Mouse (Mus musculus) forebrain, embryonic 13.5 days (tissue): ENCODE data around the gene Ttc13. TPM values are rescaled to one million over a fixed set of nuclear protein-coding genes. Genes with fewer than 3 reads are reported as not detected.
A peak's percentile ranks its signal among the peaks of the same experiment; 100 is the strongest.

ENCODE experiments used
- ATAC-seq: fragments of 200-750 bp; cut with Nextera tagmentation; 2 replicates; pipeline ENCODE4 v1.8.0; 2017
- H3K27ac ChIP-seq: fragments of 300-500 bp; sonication (generic); 2 replicates; pipeline ENCODE4 v1.5.1; 2015; ENCODE audit warnings: inconsistent platforms, mild to moderate bottlenecking, moderate library complexity
- H3K27me3 ChIP-seq: fragments of 300-500 bp; sonication (generic); 2 replicates; pipeline ENCODE4 v1.6.1; 2015; ENCODE audit warnings: mild to moderate bottlenecking, inconsistent platforms
- H3K36me3 ChIP-seq: fragments of 300-500 bp; sonication (generic); 2 replicates; pipeline ENCODE4 v1.6.1; 2015; ENCODE audit warnings: mild to moderate bottlenecking, inconsistent platforms; ENCODE audit not compliant: poor library complexity, severe bottlenecking
- H3K4me1 ChIP-seq: fragments of 300-500 bp; sonication (generic); 2 replicates; pipeline ENCODE4 v1.6.1; 2015; ENCODE audit warnings: inconsistent platforms
- H3K4me2 ChIP-seq: fragments of 300-500 bp; sonication (generic); 2 replicates; pipeline ENCODE4 v1.6.1; 2015; ENCODE audit warnings: inconsistent platforms, mild to moderate bottlenecking, moderate library complexity
- H3K4me3 ChIP-seq: fragments of 300-500 bp; sonication (generic); 2 replicates; pipeline ENCODE4 v1.5.1; 2015; ENCODE audit warnings: mild to moderate bottlenecking, inconsistent platforms
- H3K9ac ChIP-seq: fragments of 300-500 bp; sonication (generic); 2 replicates; pipeline ENCODE4 v1.6.1; 2015; ENCODE audit warnings: mild to moderate bottlenecking, inconsistent platforms
- H3K9me3 ChIP-seq: fragments of 300-500 bp; sonication (generic); replicated peaks from 2 replicates; pipeline ENCODE4 v1.6.1; 2016; ENCODE audit warnings: inconsistent platforms
- WGBS: fragments of 180-500 bp; shearing (Covaris S2); methylation state at CpG from one replicate; pipeline ENCODE4 v1.1.7; 2015; 5-methylcytosine and 5-hydroxymethylcytosine counted together
- polyA plus RNA-seq: library from polyadenylated mRNA; unstranded; fragments of >200 nt; fragmentation: Nextera tagmentation; extraction: Ambion mirVana; gene quantifications from 2 replicates; pipeline ENCODE4 v1.2.1, GENCODE M21; 2015

Gene Ttc13
- 48.4 and 54.8 TPM in 2 replicates for polyA plus RNA-seq

DNA sequence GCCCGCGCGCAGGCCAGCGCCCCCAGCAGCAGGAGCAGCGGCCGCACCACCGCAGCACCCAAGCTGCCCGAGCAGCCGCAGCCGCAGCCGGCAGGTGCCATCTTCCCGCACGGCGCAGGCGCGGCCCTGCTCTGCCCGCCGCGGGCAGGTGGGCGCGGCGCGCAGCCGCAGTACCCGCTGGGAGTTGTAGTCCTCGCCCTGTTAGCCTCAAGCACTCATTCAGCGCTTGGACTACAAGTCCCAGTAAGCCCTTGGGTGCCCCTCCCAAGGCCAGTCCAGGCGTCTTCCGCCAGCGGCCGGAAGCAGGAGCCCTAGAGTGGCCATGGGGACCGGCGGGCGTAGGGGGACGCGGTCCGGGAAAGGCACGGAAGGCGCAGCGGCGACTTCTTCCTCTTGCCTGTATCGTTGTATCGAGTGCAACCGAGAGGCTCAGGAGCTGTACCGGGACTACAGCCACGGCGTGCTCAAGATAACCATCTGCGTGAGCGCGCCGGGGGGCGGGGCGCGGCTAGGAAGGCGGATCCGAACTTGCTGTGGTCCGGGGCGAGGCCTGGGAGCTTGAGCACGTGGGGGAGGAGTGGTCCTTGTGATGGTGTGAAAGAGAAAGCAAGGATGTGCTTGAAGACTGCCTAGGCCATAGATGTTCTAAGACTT, at the start of gene Ttc13, which contains the start of gene Arv1:
Ttc13 (minus strand) TSS at position 122 of the 654 bp plus-strand sequence.
Arv1 (plus strand) TSS at position 278 of the 654 bp plus-strand sequence.
- peak within 1 kb of the TSS; percentile 49 for H3K27ac ChIP-seq
- H3K4me1 ChIP-seq = peaks cover 27% of the 10 kb centered on the region
- peak; percentile 100 for ATAC-seq
- 1% methylated on average over 46 of the region's 59 CpGs for WGBS
- peaks cover 18% of the 10 kb centered on the region for H3K36me3 ChIP-seq
- peak within 1 kb of the TSS; percentile 94 for H3K9ac ChIP-seq
- H3K9me3 ChIP-seq = no peaks in the 10 kb centered on the region
- peak within 1 kb of the TSS; percentile 80 for H3K4me3 ChIP-seq
- no peaks in the 10 kb centered on the region for H3K27me3 ChIP-seq
- H3K4me2 ChIP-seq = peak within 1 kb of the TSS; percentile 83

DNA sequence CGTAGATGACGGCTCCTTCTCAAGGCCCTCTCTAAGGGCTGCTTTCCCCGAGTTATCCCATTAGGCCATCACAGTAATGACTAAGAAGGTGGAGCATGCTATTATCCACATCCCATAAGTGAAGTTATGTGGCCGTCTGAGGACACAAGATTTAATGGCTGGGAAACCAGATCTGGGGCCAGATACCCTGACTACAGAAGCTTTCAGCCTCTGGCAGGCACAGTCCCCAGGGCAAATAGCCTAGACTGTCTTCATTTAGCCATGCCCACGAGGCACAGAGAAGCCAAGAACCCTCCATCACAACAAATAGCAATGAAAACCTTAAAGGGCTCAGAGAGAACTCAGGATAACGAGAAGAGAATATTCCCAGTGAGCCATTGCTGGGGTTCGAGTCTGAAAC, 41.3 kb upstream of the Ttc13 start:
- Histone ChIP-seq H3K4me3 (no peak overlapping the region), H3K27ac (no peak overlapping the region), H3K4me2 (no peak overlapping the region), H3K27me3 (no peaks in the 10 kb centered on the region), H3K9ac (no peak overlapping the region), H3K36me3 (no peaks in the 10 kb centered on the region), H3K9me3 (no peaks in the 10 kb centered on the region), H3K4me1 (no peaks in the 10 kb centered on the region)
- WGBS = 58% methylated on average over 7 of the region's 7 CpGs
- ATAC-seq = no peak

DNA sequence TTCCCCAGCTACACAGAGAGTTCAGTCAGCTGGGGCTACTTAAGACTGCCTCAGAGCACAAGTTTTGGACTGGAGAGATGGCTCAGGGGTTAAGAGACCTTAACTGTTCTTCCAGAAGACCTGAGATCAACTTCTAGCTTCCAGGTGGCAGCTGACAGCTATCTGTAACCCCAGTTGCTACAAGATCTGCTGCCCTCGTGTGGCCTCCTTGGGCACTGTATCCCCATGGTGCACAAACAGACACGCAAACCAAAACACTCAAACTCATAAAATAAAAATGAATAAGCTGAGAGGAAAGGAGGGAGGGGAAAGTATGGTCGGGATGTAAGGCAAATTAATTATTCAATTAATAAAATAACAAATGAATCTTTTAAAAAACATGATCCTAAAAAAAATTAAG, 36.8 kb upstream of the Ttc13 start:
- Histone ChIP-seq H3K4me3 (no peak overlapping the region), H3K36me3 (no peaks in the 10 kb centered on the region), H3K4me2 (no peak overlapping the region), H3K9me3 (no peaks in the 10 kb centered on the region), H3K9ac (no peak overlapping the region), H3K27ac (no peak overlapping the region), H3K4me1 (no peaks in the 10 kb centered on the region), H3K27me3 (peaks cover 25% of the 10 kb centered on the region)
- no peak for ATAC-seq
- 51% methylated on average over 3 of the region's 3 CpGs for WGBS

DNA sequence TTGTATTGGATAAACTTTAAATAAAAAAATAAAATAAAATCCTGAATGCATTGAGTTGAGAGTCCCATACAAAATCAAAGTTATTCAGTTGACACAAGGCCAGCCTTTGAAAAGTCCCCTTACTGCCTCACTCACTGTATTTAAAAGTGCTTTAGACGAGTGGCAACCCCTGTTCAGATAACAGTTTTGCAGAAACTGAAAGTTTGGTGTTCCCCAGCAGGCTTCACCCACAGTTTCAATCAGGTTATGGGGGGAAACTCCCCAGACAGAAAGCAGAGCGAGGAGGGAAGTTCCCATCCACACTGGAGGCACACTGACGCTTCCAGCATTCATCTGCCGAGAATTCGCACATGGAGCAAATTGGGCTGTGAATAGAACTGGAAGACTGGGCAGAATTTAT, 34.8 kb upstream of the Ttc13 start:
- no peak overlapping the region for H3K4me2 ChIP-seq
- 65% methylated on average over 5 of the region's 5 CpGs for WGBS
- H3K9me3 ChIP-seq = no peaks in the 10 kb centered on the region
- no peaks in the 10 kb centered on the region for H3K36me3 ChIP-seq
- H3K4me3 ChIP-seq = no peak overlapping the region
- H3K9ac ChIP-seq = no peak overlapping the region
- peaks cover 3% of the 10 kb centered on the region for H3K4me1 ChIP-seq
- H3K27ac ChIP-seq = no peak overlapping the region
- H3K27me3 ChIP-seq = peaks cover 44% of the 10 kb centered on the region
- no peak for ATAC-seq

DNA sequence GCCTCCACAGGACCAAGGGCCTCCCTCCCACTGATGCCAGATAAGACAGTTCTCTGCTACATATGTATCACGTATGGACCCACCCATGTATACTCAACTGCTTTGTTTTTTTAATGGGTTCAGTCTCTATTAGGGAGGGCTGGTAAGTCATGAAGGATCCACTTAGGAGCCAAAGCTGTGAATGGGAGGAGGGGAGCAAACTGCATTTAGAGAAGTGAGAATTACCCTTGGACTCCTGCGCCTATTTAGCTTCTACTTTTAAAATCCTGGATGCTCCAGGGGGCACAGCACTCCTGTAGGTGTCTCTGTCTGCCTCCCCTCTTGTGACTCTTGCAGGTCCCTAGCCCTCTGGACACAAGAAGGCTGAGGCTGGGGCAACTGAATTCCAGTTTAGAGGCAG, 34.4 kb upstream of the Ttc13 start:
- no peaks in the 10 kb centered on the region for H3K36me3 ChIP-seq
- no peaks in the 10 kb centered on the region for H3K9me3 ChIP-seq
- H3K9ac ChIP-seq = no peak overlapping the region
- no peak overlapping the region for H3K27ac ChIP-seq
- no peak overlapping the region for H3K4me2 ChIP-seq
- H3K4me3 ChIP-seq = no peak overlapping the region
- peaks cover 49% of the 10 kb centered on the region for H3K27me3 ChIP-seq
- no peak for ATAC-seq
- 68% methylated on average over 2 of the region's 2 CpGs for WGBS
- H3K4me1 ChIP-seq = peaks cover 8% of the 10 kb centered on the region

DNA sequence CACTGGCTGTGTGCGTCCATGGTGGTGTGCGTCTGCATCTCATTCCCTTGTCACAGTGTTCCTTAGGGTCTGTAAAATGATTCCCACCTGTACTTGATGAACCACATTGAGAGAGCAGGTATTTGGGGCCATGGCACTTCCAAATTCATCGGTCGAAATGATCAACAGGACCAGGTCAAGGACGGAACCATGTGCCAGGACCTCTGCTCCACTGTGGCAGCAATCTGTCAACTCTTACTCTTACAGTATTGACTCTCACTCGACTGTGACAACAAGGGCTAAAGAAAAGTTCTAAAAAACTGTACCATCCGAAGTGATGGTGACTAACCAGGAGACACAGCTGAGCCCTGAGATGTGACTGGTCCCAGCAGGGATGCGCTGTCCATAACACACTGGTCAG, 33.7 kb upstream of the Ttc13 start:
- H3K4me1 ChIP-seq = peaks cover 11% of the 10 kb centered on the region
- peaks cover 55% of the 10 kb centered on the region for H3K27me3 ChIP-seq
- ATAC-seq = no peak

DNA sequence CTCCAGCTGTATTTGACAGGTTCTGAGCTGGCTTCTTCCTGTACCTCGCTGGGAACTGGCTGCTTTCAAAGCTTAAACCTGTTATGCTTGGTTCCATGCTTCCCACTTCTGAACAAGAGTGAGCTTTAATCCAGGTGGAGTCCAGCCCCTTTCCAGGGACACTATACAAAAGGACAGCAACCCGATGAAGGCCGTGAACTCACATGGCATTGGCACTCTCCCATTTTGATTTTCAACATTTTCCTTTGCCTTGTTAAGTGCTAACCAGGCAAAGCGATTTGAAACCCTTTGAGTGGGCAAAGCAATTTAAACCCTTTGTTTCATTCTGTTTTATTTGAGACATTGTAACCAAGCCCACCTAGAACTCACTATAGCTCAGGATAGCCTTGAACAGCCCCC, 33.0 kb upstream of the Ttc13 start:
- H3K27ac ChIP-seq = no peak overlapping the region
- no peaks in the 10 kb centered on the region for H3K9me3 ChIP-seq
- H3K4me1 ChIP-seq = peaks cover 11% of the 10 kb centered on the region
- ATAC-seq = no peak
- H3K36me3 ChIP-seq = no peaks in the 10 kb centered on the region
- 0 out of 2 replicates have a peak overlapping the region, but pooled peaks have one; percentile 16 for H3K9ac ChIP-seq
- WGBS = 29% methylated on average over 4 of the region's 4 CpGs
- H3K27me3 ChIP-seq = peaks cover 62% of the 10 kb centered on the region
- no peak overlapping the region for H3K4me3 ChIP-seq
- H3K4me2 ChIP-seq = no peak overlapping the region

More for the DNA sequence above, 33.7 kb upstream of the Ttc13 start:
- 86% methylated on average over 8 of the region's 8 CpGs for WGBS
- no peak overlapping the region for H3K4me3 ChIP-seq
- H3K36me3 ChIP-seq = no peaks in the 10 kb centered on the region
- no peak overlapping the region for H3K4me2 ChIP-seq
- H3K9me3 ChIP-seq = no peaks in the 10 kb centered on the region
- H3K9ac ChIP-seq = no peak overlapping the region
- H3K27ac ChIP-seq = no peak overlapping the region

DNA sequence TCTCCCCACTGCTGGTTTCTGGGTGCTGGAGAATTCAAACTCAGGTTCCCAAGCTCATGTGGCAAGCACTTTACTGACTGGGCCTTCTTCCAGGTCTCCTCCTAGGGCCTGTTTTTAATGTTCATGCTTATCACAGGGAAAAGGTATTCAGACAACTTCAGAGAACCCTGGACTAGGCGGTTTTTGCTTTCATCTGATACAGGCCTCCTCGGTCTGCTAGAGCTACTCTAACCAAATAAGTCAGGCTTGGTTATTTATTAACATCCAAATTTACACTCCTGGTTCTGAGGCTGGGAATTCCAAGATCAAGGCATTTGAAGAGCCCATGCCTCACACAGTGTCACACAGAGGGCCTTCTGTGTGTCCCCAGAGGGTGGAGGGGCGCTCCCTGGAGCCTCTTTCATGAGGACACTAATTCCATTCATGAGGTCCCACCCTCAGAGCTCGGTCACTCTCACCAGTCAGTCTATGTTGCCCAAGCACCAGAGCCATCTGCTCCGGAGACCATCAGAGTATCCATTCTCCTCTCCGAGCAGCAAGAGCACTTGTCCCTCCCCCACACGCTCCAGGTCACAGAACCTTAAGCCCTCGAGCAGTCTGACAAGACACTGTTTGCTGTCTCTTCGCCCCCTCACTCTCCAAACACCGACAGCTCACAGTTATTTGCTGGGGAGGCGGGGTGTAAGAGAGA, 32.5 kb upstream of the Ttc13 start:
- no peak for ATAC-seq
- Histone ChIP-seq H3K4me3 (no peak overlapping the region), H3K36me3 (no peaks in the 10 kb centered on the region), H3K9me3 (no peaks in the 10 kb centered on the region), H3K27ac (no peak overlapping the region), H3K9ac (0 out of 2 replicates have a peak overlapping the region, but pooled peaks have one; percentile 16), H3K27me3 (peaks cover 67% of the 10 kb centered on the region), H3K4me2 (no peak overlapping the region), H3K4me1 (peaks cover 11% of the 10 kb centered on the region)
- 22% methylated on average over 11 of the region's 11 CpGs for WGBS

DNA sequence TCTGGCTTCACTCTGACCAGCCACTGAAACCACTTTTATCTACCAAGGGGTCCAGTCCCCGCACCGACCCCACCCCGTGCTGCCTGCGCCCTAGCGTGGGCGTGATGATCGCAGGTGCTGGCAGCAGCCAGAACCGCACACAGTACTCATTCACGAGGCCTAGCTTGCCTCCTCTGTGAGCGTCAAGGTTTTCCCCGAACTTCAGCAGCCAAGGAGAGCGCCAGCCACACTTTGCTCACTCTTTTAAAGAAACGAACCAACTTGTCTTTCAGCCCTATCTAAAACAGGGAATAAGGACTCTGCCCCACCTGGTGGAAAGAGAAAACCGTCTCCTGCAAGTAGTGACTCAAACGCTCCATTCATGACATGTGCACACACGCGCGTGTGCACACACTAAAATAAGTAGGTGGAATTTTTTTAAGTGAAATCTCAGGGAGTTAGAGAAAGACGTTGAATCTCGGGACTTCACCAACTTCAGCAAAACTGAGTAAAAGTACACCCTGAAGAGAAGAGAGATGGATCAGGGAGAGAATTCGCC, 30.6 kb upstream of the Ttc13 start:
- WGBS = 28% methylated on average over 21 of the region's 21 CpGs
- Histone ChIP-seq H3K4me1 (peaks cover 11% of the 10 kb centered on the region), H3K36me3 (no peaks in the 10 kb centered on the region), H3K9ac (no peak overlapping the region), H3K4me3 (peak overlapping the region; percentile 49; the same call in 1 of the 2 replicates), H3K27ac (no peak overlapping the region), H3K27me3 (peaks cover 69% of the 10 kb centered on the region), H3K4me2 (peak overlapping the region; percentile 75; the same call in 1 of the 2 replicates), H3K9me3 (no peaks in the 10 kb centered on the region)
- ATAC-seq = no peak

DNA sequence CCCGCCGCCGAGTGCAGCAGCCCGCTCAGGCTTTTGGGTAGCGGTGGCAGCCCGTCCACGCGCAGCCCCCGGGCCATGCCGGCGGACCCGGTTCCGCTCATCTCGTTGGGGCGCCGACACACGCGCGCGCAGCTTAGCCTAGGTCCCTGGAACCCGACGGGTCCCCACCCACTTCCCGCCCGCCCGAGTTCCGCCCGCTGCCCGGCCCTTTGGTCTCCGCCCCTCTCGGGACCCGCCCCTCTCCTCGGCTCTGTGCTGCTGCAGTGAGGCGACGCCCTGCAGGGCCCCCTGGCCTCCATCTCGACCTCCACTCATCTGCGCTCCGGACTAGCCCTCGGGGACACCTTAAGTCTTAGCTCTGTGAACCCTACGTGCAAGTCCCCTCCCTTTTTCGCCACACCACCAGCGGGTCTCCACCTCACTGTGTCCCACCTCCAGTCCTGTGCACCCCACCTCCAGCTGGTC, 30.0 kb upstream of the Ttc13 start, which contains the start of gene Fam89a:
Fam89a (minus strand) TSS at position 124 of the 465 bp plus-strand sequence.
- H3K4me1 ChIP-seq = peaks cover 11% of the 10 kb centered on the region
- no peak within 1 kb of the TSS for H3K27ac ChIP-seq
- H3K4me3 ChIP-seq = peak within 1 kb of the TSS; percentile 49
- H3K4me2 ChIP-seq = peak within 1 kb of the TSS; percentile 75
- H3K36me3 ChIP-seq = no peaks in the 10 kb centered on the region
- peak; percentile 36; the same call in 1 of the 2 replicates for ATAC-seq
- 0% methylated on average over 40 of the region's 41 CpGs for WGBS
- H3K27me3 ChIP-seq = peaks cover 70% of the 10 kb centered on the region
- H3K9ac ChIP-seq = peak within 1 kb of the TSS; percentile 55
- no peaks in the 10 kb centered on the region for H3K9me3 ChIP-seq

DNA sequence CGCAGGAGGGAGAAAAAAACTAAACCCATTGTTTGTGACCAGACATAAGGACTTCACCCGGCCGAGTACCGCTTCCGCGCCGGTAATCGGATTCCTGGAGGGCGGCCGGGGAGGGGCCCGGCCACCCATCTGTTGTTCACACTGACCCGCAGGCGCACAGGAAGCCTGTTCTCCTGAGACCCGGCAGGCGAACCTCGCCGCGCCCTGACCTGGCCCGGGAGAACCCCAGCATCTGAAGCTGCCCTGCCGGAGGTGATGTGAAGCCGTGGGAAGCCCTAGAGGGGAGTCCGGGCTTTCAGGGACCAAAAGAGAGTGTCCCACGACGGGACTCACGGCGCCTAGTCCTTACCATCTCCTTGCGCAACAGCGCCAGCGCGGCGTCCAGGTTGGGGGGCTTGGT, 29.4 kb upstream of the Ttc13 start:
- Histone ChIP-seq H3K4me3 (peak overlapping the region; percentile 49), H3K4me2 (peak overlapping the region; percentile 75), H3K36me3 (no peaks in the 10 kb centered on the region), H3K27ac (no peak overlapping the region), H3K4me1 (peaks cover 11% of the 10 kb centered on the region), H3K9ac (peak overlapping the region; percentile 55), H3K9me3 (no peaks in the 10 kb centered on the region), H3K27me3 (peaks cover 73% of the 10 kb centered on the region)
- ATAC-seq = no peak
- WGBS = under 1% methylated on average over 30 of the region's 31 CpGs

DNA sequence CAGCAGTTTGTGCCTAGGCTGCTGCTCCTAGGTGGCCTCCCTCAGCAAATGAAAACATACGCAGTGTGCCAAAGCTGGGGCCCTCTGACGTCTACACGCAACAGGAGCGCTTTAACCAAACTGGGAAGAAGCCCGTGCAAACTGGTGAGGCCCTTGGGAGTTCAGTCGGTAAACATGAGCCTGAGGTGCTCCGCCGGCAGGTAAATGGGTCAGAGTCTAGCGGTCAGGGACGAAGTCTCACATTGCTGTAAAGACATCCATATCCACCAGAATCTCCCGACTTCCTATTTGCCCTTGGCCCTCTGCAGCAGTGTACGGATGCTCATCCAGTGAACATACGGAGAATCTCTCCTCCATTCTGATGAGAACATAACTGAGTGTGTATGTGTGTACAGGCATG, 24.9 kb upstream of the Ttc13 start:
- 80% methylated on average over 13 of the region's 13 CpGs for WGBS
- Histone ChIP-seq H3K9ac (no peak overlapping the region), H3K27ac (no peak overlapping the region), H3K4me3 (no peak overlapping the region), H3K36me3 (0 out of 2 replicates have a peak, but pooled peaks cover under 1% of the 10 kb centered on the region), H3K27me3 (peaks cover 30% of the 10 kb centered on the region), H3K9me3 (no peaks in the 10 kb centered on the region), H3K4me2 (no peak overlapping the region), H3K4me1 (peaks cover 9% of the 10 kb centered on the region)
- ATAC-seq = no peak
